Mouse (Mus musculus) limb, embryonic 12.5 days (tissue): ENCODE data around the gene Igf2bp2. TPM values are rescaled to one million over a fixed set of nuclear protein-coding genes. Genes with fewer than 3 reads are reported as not detected.
A peak's percentile ranks its signal among the peaks of the same experiment; 100 is the strongest.

Experiments used
- ATAC-seq: fragments of 200-750 bp; cut with Nextera tagmentation; 2 replicates; pipeline ENCODE4 v1.8.0; 2017; ENCODE audit warnings: low read depth, moderate TSS enrichment; ENCODE audit not compliant: insufficient number of reproducible peaks, insufficient read depth, low FRiP score, low TSS enrichment
- H3K27ac ChIP-seq: fragments of 300-500 bp; sonication (generic); 2 replicates; pipeline ENCODE4 v1.5.1; 2016; ENCODE audit warnings: mild to moderate bottlenecking, moderate library complexity
- H3K27me3 ChIP-seq: fragments of 300-500 bp; sonication (generic); 2 replicates; pipeline ENCODE4 v1.6.1; 2016; ENCODE audit warnings: mild to moderate bottlenecking, moderate library complexity
- H3K36me3 ChIP-seq: fragments of 300-500 bp; sonication (generic); 2 replicates; pipeline ENCODE4 v1.6.1; 2016; ENCODE audit warnings: mild to moderate bottlenecking, moderate library complexity
- H3K4me1 ChIP-seq: fragments of 300-500 bp; sonication (generic); replicated peaks from 2 replicates; pipeline ENCODE4 v1.6.1; 2016
- H3K4me2 ChIP-seq: fragments of 300-500 bp; sonication (generic); 2 replicates; pipeline ENCODE4 v1.6.1; 2016; ENCODE audit warnings: mild to moderate bottlenecking, moderate library complexity
- H3K4me3 ChIP-seq: fragments of 300-500 bp; sonication (generic); replicated peaks from 2 replicates; pipeline ENCODE4 v1.5.1; 2016; ENCODE audit warnings: mild to moderate bottlenecking
- H3K9ac ChIP-seq: fragments of 300-500 bp; sonication (generic); replicated peaks from 2 replicates; pipeline ENCODE4 v1.6.1; 2016; ENCODE audit warnings: mild to moderate bottlenecking, moderate library complexity
- H3K9me3 ChIP-seq: fragments of 300-500 bp; sonication (generic); 2 replicates; pipeline ENCODE4 v1.6.1; 2016; ENCODE audit warnings: mild to moderate bottlenecking, moderate library complexity
- WGBS: fragments of 180-500 bp; shearing (Covaris S2); methylation state at CpG from one replicate; pipeline ENCODE4 v1.1.7; 2016; 5-methylcytosine and 5-hydroxymethylcytosine counted together
- polyA plus RNA-seq: library from polyadenylated mRNA; unstranded; fragments of >200 nt; fragmentation: Nextera tagmentation; extraction: Ambion mirVana; gene quantifications from 2 replicates; pipeline ENCODE4 v1.2.1, GENCODE M21; 2016

Igf2bp2 gene
- polyA plus RNA-seq, 1 experiment from 2014 or later = 144 TPM

GRCm38 (mm10) chr16:22164446-22164845 is 1.3 kb upstream of the Igf2bp2 start:
- H3K4me2 ChIP-seq = peak overlapping the region; percentile 82
- H3K9me3 ChIP-seq = no peaks in the 10 kb centered on the region
- no peaks in the 10 kb centered on the region for H3K27me3 ChIP-seq
- peaks cover 9% of the 10 kb centered on the region for H3K36me3 ChIP-seq
- H3K4me1 ChIP-seq = peaks cover 17% of the 10 kb centered on the region
- H3K4me3 ChIP-seq = 0 out of 2 replicates have a peak overlapping the region, but pooled peaks have one; percentile 97
- no peak overlapping the region for H3K27ac ChIP-seq
- WGBS = 46% methylated on average over 8 of the region's 8 CpGs
- no peak for ATAC-seq
- H3K9ac ChIP-seq = 0 out of 2 replicates have a peak overlapping the region, but pooled peaks have one; percentile 4

GRCm38 (mm10) chr16:22163456-22163851 is 355 bp upstream of the Igf2bp2 start:
- Histone ChIP-seq H3K27ac (peak overlapping the region; percentile 96), H3K9ac (peak overlapping the region; percentile 98), H3K4me3 (peak overlapping the region; percentile 97), H3K36me3 (peaks cover 8% of the 10 kb centered on the region), H3K27me3 (no peaks in the 10 kb centered on the region), H3K4me2 (peak overlapping the region; percentile 82), H3K9me3 (no peaks in the 10 kb centered on the region), H3K4me1 (peaks cover 22% of the 10 kb centered on the region)
- under 1% methylated on average over 27 of the region's 27 CpGs for WGBS
- peak; percentile 67 for ATAC-seq

GRCm38 (mm10) chr16:22162066-22162511 is 1.0 kb downstream of the Igf2bp2 start:
- Histone ChIP-seq H3K4me3 (peak overlapping the region; percentile 97), H3K27me3 (no peaks in the 10 kb centered on the region), H3K36me3 (no peaks in the 10 kb centered on the region), H3K4me2 (peak overlapping the region; percentile 82), H3K27ac (peak overlapping the region; percentile 96), H3K4me1 (peaks cover 22% of the 10 kb centered on the region), H3K9me3 (no peaks in the 10 kb centered on the region), H3K9ac (peak overlapping the region; percentile 98)
- ATAC-seq = 0 out of 2 replicates have a peak, but pooled peaks have one; percentile 15
- under 1% methylated on average over 19 of the region's 19 CpGs for WGBS

GRCm38 (mm10) chr16:22161351-22162065 is 1.6 kb downstream of the Igf2bp2 start:
- H3K9ac ChIP-seq = peak overlapping the region; percentile 98
- H3K4me2 ChIP-seq = peak overlapping the region; percentile 82
- H3K27me3 ChIP-seq = no peaks in the 10 kb centered on the region
- H3K4me3 ChIP-seq = peak overlapping the region; percentile 97
- H3K27ac ChIP-seq = peak overlapping the region; percentile 96
- no peaks in the 10 kb centered on the region for H3K36me3 ChIP-seq
- WGBS = under 1% methylated on average over 64 of the region's 71 CpGs
- no peaks in the 10 kb centered on the region for H3K9me3 ChIP-seq
- ATAC-seq = no peak
- H3K4me1 ChIP-seq = peaks cover 22% of the 10 kb centered on the region

GRCm38 (mm10) chr16:22160386-22161145 is 2.5 kb downstream of the Igf2bp2 start:
- 1% methylated on average over 16 of the region's 16 CpGs for WGBS
- Histone ChIP-seq H3K27ac (no peak overlapping the region), H3K27me3 (no peaks in the 10 kb centered on the region), H3K36me3 (peaks cover 4% of the 10 kb centered on the region; the same call in 1 of the 2 replicates), H3K9ac (peak overlapping the region; percentile 58), H3K9me3 (no peaks in the 10 kb centered on the region), H3K4me2 (peak overlapping the region; percentile 82), H3K4me3 (peak overlapping the region; percentile 97), H3K4me1 (peaks cover 22% of the 10 kb centered on the region)
- no peak for ATAC-seq

- Histone ChIP-seq H3K4me1 (peaks cover 37% of the 10 kb centered on the region), H3K9ac (no peak overlapping the region), H3K4me3 (no peak overlapping the region), H3K4me2 (no peak overlapping the region), H3K36me3 (peaks cover 4% of the 10 kb centered on the region; the same call in 1 of the 2 replicates), H3K9me3 (no peaks in the 10 kb centered on the region), H3K27ac (no peak overlapping the region), H3K27me3 (no peaks in the 10 kb centered on the region)
- WGBS = 91% methylated on average over 11 of the region's 11 CpGs
- ATAC-seq = no peak
Measured at GRCm38 (mm10) chr16:22152941-22153444, 10.1 kb downstream of the Igf2bp2 start.

GRCm38 (mm10) chr16:22151706-22152315 is 11.3 kb downstream of the Igf2bp2 start:
- Histone ChIP-seq H3K9ac (no peak overlapping the region), H3K27me3 (no peaks in the 10 kb centered on the region), H3K4me1 (peaks cover 44% of the 10 kb centered on the region), H3K9me3 (no peaks in the 10 kb centered on the region), H3K36me3 (peaks cover 4% of the 10 kb centered on the region; the same call in 1 of the 2 replicates), H3K4me3 (no peak overlapping the region), H3K4me2 (no peak overlapping the region), H3K27ac (0 out of 2 replicates have a peak overlapping the region, but pooled peaks have one; percentile 7)
- 37% methylated on average over 8 of the region's 11 CpGs for WGBS
- no peak for ATAC-seq

GRCm38 (mm10) chr16:22150421-22150820 is 12.7 kb downstream of the Igf2bp2 start:
- Histone ChIP-seq H3K4me1 (peaks cover 44% of the 10 kb centered on the region), H3K27me3 (no peaks in the 10 kb centered on the region), H3K4me2 (0 out of 2 replicates have a peak overlapping the region, but pooled peaks have one; percentile 15), H3K4me3 (no peak overlapping the region), H3K27ac (no peak overlapping the region), H3K9ac (no peak overlapping the region), H3K9me3 (no peaks in the 10 kb centered on the region), H3K36me3 (peaks cover under 1% of the 10 kb centered on the region; the same call in 1 of the 2 replicates)
- no peak for ATAC-seq
- WGBS = 50% methylated on average over 2 of the region's 2 CpGs

GRCm38 (mm10) chr16:22149659-22150345 is 13.3 kb downstream of the Igf2bp2 start:
- no peak overlapping the region for H3K27ac ChIP-seq
- H3K9ac ChIP-seq = no peak overlapping the region
- no peaks in the 10 kb centered on the region for H3K9me3 ChIP-seq
- H3K4me3 ChIP-seq = no peak overlapping the region
- ATAC-seq = no peak
- peaks cover 44% of the 10 kb centered on the region for H3K4me1 ChIP-seq
- H3K27me3 ChIP-seq = no peaks in the 10 kb centered on the region
- H3K36me3 ChIP-seq = peaks cover 6% of the 10 kb centered on the region; the same call in 1 of the 2 replicates
- WGBS = 47% methylated on average over 10 of the region's 10 CpGs
- H3K4me2 ChIP-seq = no peak overlapping the region

- ATAC-seq = no peak
- Histone ChIP-seq H3K4me2 (no peak overlapping the region), H3K4me1 (peaks cover 44% of the 10 kb centered on the region), H3K36me3 (peaks cover 10% of the 10 kb centered on the region), H3K27ac (no peak overlapping the region), H3K9me3 (no peaks in the 10 kb centered on the region), H3K4me3 (no peak overlapping the region), H3K27me3 (no peaks in the 10 kb centered on the region), H3K9ac (no peak overlapping the region)
- WGBS = 20% methylated on average over 2 of the region's 2 CpGs
Measured at GRCm38 (mm10) chr16:22149076-22149475, 14.0 kb downstream of the Igf2bp2 start.
